Mouse (Mus musculus): ENCODE data around the gene Plvap.

- TF ChIP-seq POLR2A (IDR thresholded peaks at IDR 0.05; ENCODE audit: borderline replicate concordance, insufficient read depth, low read length), result no peak
- TF ChIP-seq CTCF (IDR thresholded peaks at IDR 0.05; ENCODE audit: borderline replicate concordance, insufficient read depth, low read depth, low read length), result no peak
Observed at GRCm38 (mm10) chr8:71470146-71470912, 41.2 kb downstream of the Plvap start.
